Mouse (Mus musculus) hindbrain, embryonic 11.5 days (tissue): ENCODE results near the gene Cysrt1. TPM values are rescaled to one million over a fixed set of nuclear protein-coding genes. Genes with fewer than 3 reads are reported as not detected.

Source experiments
- ATAC-seq: fragments of 200-750 bp; cut with Nextera tagmentation; 2 replicates; pipeline ENCODE4 v1.8.0; 2017; ENCODE audit warnings: mild to moderate bottlenecking, moderate TSS enrichment, moderate library complexity; ENCODE audit not compliant: low FRiP score
- DNase-seq: peaks from one replicate; pipeline ENCODE4 v3.0.0-alpha.2; 2015; ENCODE audit warnings: low spot score
- H3K27ac ChIP-seq: fragments of 300-500 bp; sonication (generic); 2 replicates; pipeline ENCODE4 v1.5.1; 2014; ENCODE audit warnings: mild to moderate bottlenecking, low read depth, low read length
- H3K27me3 ChIP-seq: fragments of 300-500 bp; sonication (generic); 2 replicates; pipeline ENCODE4 v1.6.1; 2014; ENCODE audit warnings: mild to moderate bottlenecking, low read length, moderate library complexity, mixed read lengths; ENCODE audit not compliant: control insufficient read depth, insufficient read depth
- H3K36me3 ChIP-seq: fragments of 300-500 bp; sonication (generic); 2 replicates; pipeline ENCODE4 v1.6.1; 2014; ENCODE audit warnings: mild to moderate bottlenecking, low read length, moderate library complexity, mixed read lengths; ENCODE audit not compliant: control insufficient read depth, insufficient read depth
- H3K4me1 ChIP-seq: fragments of 300-500 bp; sonication (generic); replicated peaks from 2 replicates; pipeline ENCODE4 v1.6.1; 2014; ENCODE audit warnings: low read length, mixed read lengths; ENCODE audit not compliant: control insufficient read depth, insufficient read depth
- H3K4me2 ChIP-seq: fragments of 300-500 bp; sonication (generic); replicated peaks from 2 replicates; pipeline ENCODE4 v1.6.1; 2014; ENCODE audit warnings: mild to moderate bottlenecking, low read depth, low read length
- H3K4me3 ChIP-seq: fragments of 300-500 bp; sonication (generic); 2 replicates; pipeline ENCODE4 v1.5.1; 2014; ENCODE audit warnings: low read depth, low read length
- H3K9ac ChIP-seq: fragments of 300-500 bp; sonication (generic); 2 replicates; pipeline ENCODE4 v1.6.1; 2014; ENCODE audit warnings: low read depth, low read length
- H3K9me3 ChIP-seq: fragments of 300-500 bp; sonication (generic); 2 replicates; pipeline ENCODE4 v1.6.1; 2016; ENCODE audit warnings: low read length; ENCODE audit not compliant: control insufficient read depth
- WGBS: fragments of 180-500 bp; shearing (Covaris S2); extraction: QIAGEN DNeasy Blood & Tissue Kit; methylation state at CpG from one replicate; pipeline ENCODE4 v1.1.7; 2014; 5-methylcytosine and 5-hydroxymethylcytosine counted together
- polyA plus RNA-seq: library from polyadenylated mRNA; unstranded; fragments of >200 nt; fragmentation: Nextera tagmentation; extraction: Ambion mirVana; gene quantifications from 2 replicates; pipeline ENCODE4 v1.2.1, GENCODE M21; 2014

Gene Cysrt1
- polyA plus RNA-seq, 1 experiment from 2014 or later, result not detected

DNA sequence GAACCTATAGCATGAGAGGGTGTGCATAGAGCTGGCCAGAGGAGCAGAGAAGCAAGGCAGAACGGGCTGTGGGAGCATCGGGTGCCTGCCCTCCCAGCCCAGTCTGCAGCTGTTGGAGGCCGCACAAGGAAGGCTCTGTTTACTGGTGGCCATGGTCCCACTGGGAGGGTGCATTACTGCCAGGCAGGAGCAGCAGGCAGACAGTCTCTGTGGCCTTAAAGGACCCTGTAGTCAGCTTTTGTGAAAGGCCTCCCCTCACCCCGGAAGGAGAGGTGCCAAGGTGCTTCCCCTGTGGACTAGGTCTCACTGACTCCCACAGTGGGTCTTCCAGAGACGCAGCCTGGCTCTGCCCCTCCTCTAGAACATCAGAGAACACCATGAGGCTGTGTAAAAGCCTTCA is 15.4 kb downstream of the Cysrt1 start:
- no peak overlapping the region for H3K4me3 ChIP-seq
- no peaks in the 10 kb centered on the region for H3K36me3 ChIP-seq
- H3K4me2 ChIP-seq, result no peak overlapping the region
- H3K27me3 ChIP-seq, result no peaks in the 10 kb centered on the region
- DNase-seq (no peak), ATAC-seq (no peak)
- H3K9ac ChIP-seq, result no peak overlapping the region
- WGBS, result 79% methylated on average over 5 of the region's 5 CpGs
- H3K9me3 ChIP-seq, result no peaks in the 10 kb centered on the region
- H3K4me1 ChIP-seq, result peaks cover 5% of the 10 kb centered on the region; the same call in 1 of the 2 replicates
- no peak overlapping the region for H3K27ac ChIP-seq

- ATAC-seq, result no peak
- DNase-seq, result no peak
- H3K9me3 ChIP-seq, result no peaks in the 10 kb centered on the region
- H3K27me3 ChIP-seq, result no peaks in the 10 kb centered on the region
- H3K4me3 ChIP-seq, result peak overlapping the region; percentile 37; the same call in 1 of the 2 replicates
- H3K9ac ChIP-seq, result peak overlapping the region; percentile 54; the same call in 1 of the 2 replicates
- peak overlapping the region; percentile 94 for H3K27ac ChIP-seq
- no peaks in the 10 kb centered on the region for H3K36me3 ChIP-seq
- H3K4me1 ChIP-seq, result peaks cover 5% of the 10 kb centered on the region; the same call in 1 of the 2 replicates
- 81% methylated on average over 8 of the region's 8 CpGs for WGBS
- peak overlapping the region; percentile 33; the same call in 1 of the 2 replicates for H3K4me2 ChIP-seq
Measured at GRCm38 (mm10) chr2:25225811-25226379, 16.4 kb downstream of the Cysrt1 start.

GRCm38 (mm10) chr2:25224766-25225752 is 17.2 kb downstream of the Cysrt1 start:
- H3K36me3 ChIP-seq, result no peaks in the 10 kb centered on the region
- ATAC-seq, result peak; percentile 97

GRCm38 (mm10) chr2:25224492-25224765 is 17.8 kb downstream of the Cysrt1 start, which contains the start of gene Tubb4b:
TSS of gene Tubb4b (minus strand) at chr2:25224702.
- ATAC-seq, result no peak
- 0% methylated on average over 17 of the region's 17 CpGs for WGBS

More at GRCm38 (mm10) chr2:25224766-25225752, 17.2 kb downstream of the Cysrt1 start:
- DNase-seq, result peak; percentile 97
- Histone ChIP-seq H3K9ac (peak overlapping the region; percentile 54), H3K27ac (peak overlapping the region; percentile 94), H3K4me2 (peak overlapping the region; percentile 33), H3K4me1 (peaks cover 5% of the 10 kb centered on the region; the same call in 1 of the 2 replicates), H3K9me3 (no peaks in the 10 kb centered on the region), H3K4me3 (peak overlapping the region; percentile 85), H3K27me3 (no peaks in the 10 kb centered on the region)
- 2% methylated on average over 39 of the region's 41 CpGs for WGBS

DNA sequence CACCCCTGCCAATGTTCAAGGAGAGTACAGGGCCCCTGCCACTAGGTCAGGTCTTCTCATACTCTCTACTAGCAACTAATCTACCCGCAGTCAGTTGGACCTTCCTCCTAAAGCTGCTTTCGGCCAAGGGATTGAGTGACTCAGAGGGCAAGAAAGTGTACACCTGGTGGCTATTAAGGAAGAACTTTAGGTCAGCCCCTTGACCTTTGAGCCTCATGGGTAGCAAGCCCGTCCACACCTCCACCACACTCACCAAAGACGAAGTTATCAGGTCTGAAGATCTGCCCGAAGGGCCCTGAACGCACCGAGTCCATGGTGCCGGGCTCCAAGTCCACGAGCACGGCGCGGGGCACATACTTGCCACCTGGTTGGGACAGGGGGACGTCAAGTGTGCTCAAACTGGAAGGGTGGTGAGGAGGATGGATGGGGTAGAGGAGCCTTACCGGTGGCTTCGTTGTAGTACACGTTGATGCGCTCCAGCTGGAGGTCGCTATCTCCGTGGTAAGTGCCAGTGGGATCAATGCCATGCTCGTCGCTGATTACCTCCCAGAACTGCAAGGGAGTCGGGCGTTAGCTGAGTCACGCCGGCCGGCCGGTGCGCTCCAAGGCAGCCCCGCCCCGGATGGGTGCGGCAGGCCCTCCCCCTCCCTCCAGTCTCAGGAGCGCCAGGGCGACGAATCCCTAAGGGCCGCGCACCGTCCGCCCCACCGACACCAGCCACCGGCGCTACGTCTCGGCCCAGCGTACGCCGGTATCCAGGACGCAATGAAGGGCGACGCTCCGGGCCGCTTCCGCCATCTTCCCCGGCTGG is 18.4 kb downstream of the Cysrt1 start:
- peak; percentile 39 for ATAC-seq
- peak overlapping the region; percentile 85 for H3K27ac ChIP-seq
- DNase-seq, result no peak
- peak overlapping the region; percentile 85 for H3K4me3 ChIP-seq
- no peaks in the 10 kb centered on the region for H3K9me3 ChIP-seq
- H3K36me3 ChIP-seq, result no peaks in the 10 kb centered on the region
- H3K4me2 ChIP-seq, result peak overlapping the region; percentile 92
- H3K27me3 ChIP-seq, result no peaks in the 10 kb centered on the region
- WGBS, result 2% methylated on average over 53 of the region's 53 CpGs
- H3K4me1 ChIP-seq, result peaks cover 5% of the 10 kb centered on the region; the same call in 1 of the 2 replicates
- H3K9ac ChIP-seq, result peak overlapping the region; percentile 83

More at GRCm38 (mm10) chr2:25224492-25224765, 17.8 kb downstream of the Cysrt1 start, which contains the start of gene Tubb4b:
- no peak for DNase-seq
- Histone ChIP-seq H3K4me2 (peak within 1 kb of the TSS; percentile 92), H3K27me3 (no peaks in the 10 kb centered on the region), H3K36me3 (no peaks in the 10 kb centered on the region), H3K4me3 (peak within 1 kb of the TSS; percentile 85), H3K27ac (peak within 1 kb of the TSS; percentile 94), H3K9me3 (no peaks in the 10 kb centered on the region), H3K4me1 (peaks cover 5% of the 10 kb centered on the region; the same call in 1 of the 2 replicates), H3K9ac (peak within 1 kb of the TSS; percentile 83)

DNA sequence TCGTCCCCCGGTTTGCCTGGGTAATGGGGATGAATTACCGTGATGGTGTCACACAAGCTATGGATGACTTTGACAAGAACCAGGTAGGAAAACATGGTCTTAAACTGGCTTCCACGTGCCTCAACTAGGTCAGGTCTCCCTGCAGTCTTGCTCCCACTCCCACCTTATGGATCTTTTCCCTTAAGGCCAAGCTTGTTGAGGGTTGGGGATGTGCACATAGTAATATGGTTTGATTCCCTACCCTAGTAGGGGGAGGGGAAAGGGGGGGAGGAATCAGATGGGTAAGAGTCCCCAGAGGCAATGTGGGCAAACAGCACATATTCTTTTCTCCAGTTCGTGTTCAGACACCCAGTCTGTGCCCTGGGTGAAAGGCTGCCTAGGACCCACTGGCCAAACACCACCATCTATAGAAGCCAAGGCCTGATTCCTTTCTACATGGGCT is 20.9 kb downstream of the Cysrt1 start:
- Histone ChIP-seq H3K36me3 (no peaks in the 10 kb centered on the region), H3K4me3 (no peak overlapping the region), H3K27ac (no peak overlapping the region), H3K4me2 (no peak overlapping the region), H3K9me3 (no peaks in the 10 kb centered on the region), H3K27me3 (no peaks in the 10 kb centered on the region), H3K9ac (no peak overlapping the region), H3K4me1 (peaks cover 2% of the 10 kb centered on the region; the same call in 1 of the 2 replicates)
- ATAC-seq (no peak), DNase-seq (no peak)
- 80% methylated on average over 5 of the region's 5 CpGs for WGBS

DNA sequence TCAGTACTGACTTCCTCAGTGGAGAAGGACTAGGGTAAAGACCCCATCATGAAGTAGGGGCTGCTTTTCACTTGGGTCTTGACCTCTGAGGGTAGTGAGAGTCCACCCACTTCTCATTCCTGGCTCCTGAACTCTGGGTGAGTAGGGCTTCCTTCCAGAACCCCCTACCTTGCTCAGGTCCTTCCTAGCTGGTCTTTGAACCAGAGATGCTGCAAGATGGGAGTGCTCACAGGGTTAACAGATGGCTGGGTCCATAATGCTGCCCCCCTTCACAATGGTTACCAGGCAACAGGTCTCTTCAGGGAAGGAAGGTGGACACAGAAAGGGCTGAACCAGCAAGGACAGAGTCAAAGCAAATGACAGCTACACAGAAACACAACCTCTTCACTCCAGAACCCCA is 23.8 kb downstream of the Cysrt1 start, which contains the start of gene Fam166a:
Gene Fam166a, plus strand, starts transcription at position 301 of the 400 bp plus-strand sequence.
- ATAC-seq, result no peak
- no peak within 1 kb of the TSS for H3K27ac ChIP-seq
- no peaks in the 10 kb centered on the region for H3K9me3 ChIP-seq
- no peaks in the 10 kb centered on the region for H3K27me3 ChIP-seq
- no peak within 1 kb of the TSS for H3K4me2 ChIP-seq
- H3K9ac ChIP-seq, result no peak within 1 kb of the TSS
- H3K36me3 ChIP-seq, result no peaks in the 10 kb centered on the region
- DNase-seq, result no peak
- no peak within 1 kb of the TSS for H3K4me3 ChIP-seq
- no peaks in the 10 kb centered on the region for H3K4me1 ChIP-seq

DNA sequence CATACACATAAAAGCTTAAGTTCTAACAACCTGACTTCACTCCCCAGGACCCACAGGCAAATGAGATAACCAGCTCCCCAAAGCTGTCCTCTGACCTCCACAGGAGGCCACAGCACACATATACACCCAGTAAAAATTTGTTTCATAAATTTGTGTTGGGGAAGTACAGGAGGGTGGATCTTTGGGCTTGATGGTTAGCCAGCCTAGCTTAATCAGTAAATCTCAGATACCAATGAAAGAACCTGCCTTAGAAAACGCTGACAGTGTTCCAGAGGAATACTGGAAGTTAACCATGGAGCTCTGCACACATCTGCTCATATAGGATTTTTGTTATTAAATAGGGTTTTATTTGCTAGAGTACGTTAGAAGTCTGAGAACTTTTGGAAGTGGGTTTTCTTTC is 24.6 kb downstream of the Cysrt1 start:
- H3K27me3 ChIP-seq, result no peaks in the 10 kb centered on the region
- no peaks in the 10 kb centered on the region for H3K9me3 ChIP-seq
- no peaks in the 10 kb centered on the region for H3K36me3 ChIP-seq
- no peaks in the 10 kb centered on the region for H3K4me1 ChIP-seq
- H3K4me3 ChIP-seq, result no peak overlapping the region
- DNase-seq (no peak), ATAC-seq (no peak)
- no peak overlapping the region for H3K4me2 ChIP-seq
- H3K27ac ChIP-seq, result no peak overlapping the region
- H3K9ac ChIP-seq, result no peak overlapping the region
- WGBS, result 68% methylated on average over 2 of the region's 2 CpGs
